In genomic region chr11:79183400-79183799, GRCm38 (mm10) we compare ENCODE assay signal across 18 mouse cellular contexts.
"Had no signal": no experiment of that assay in that cellular context is flagged by ENCODE, and none has a peak within 500 bp of the region (broad histone marks: within the 10 kb centered on the region; RNA-seq: fewer than 3 reads in every experiment).

No protein-coding gene starts in this region.

- H3K9me3 ChIP-seq: heart, embryonic 10.5 days; heart, embryonic 12.5 days; hindbrain, embryonic 13.5 days; hindbrain, embryonic 15.5 days; limb, embryonic 10.5 days; limb, embryonic 12.5 days; liver, embryonic 13.5 days had no signal

- DNase-seq: gastrocnemius, postnatal 10 days; heart, postnatal 4 days; kidney, adult 18-20 months; kidney, adult 8-10 months; kidney, postnatal 10 days; kidney, postnatal 25 days; kidney, postnatal 4 days; liver; liver, embryonic 13.5 days had no signal

- H3K27ac ChIP-seq: gastrocnemius, adult 2 months; heart, embryonic 10.5 days; hindbrain, embryonic 13.5 days; hindbrain, embryonic 15.5 days; hindbrain, postnatal 0 days; limb, embryonic 10.5 days; limb, embryonic 12.5 days; liver, embryonic 13.5 days had no signal

- H3K4me2 ChIP-seq: heart, embryonic 12.5 days; hindbrain, embryonic 13.5 days; hindbrain, embryonic 15.5 days; limb, embryonic 12.5 days; liver, embryonic 11.5 days; liver, embryonic 13.5 days had no signal

- H3K27me3 ChIP-seq: heart, embryonic 12.5 days; hindbrain, embryonic 13.5 days; hindbrain, embryonic 15.5 days; limb, embryonic 12.5 days; liver, embryonic 13.5 days had no signal

- H3K4me3 ChIP-seq: gastrocnemius, adult 2 months; heart, embryonic 10.5 days; heart, embryonic 12.5 days; hindbrain, embryonic 13.5 days; hindbrain, embryonic 15.5 days; limb, embryonic 10.5 days; limb, embryonic 12.5 days; liver, embryonic 13.5 days had no signal

- H3K4me1 ChIP-seq: hindbrain, embryonic 13.5 days; limb, embryonic 10.5 days; limb, embryonic 12.5 days; liver, embryonic 13.5 days had no signal

- H3K36me3 ChIP-seq: heart, embryonic 10.5 days; heart, embryonic 12.5 days; hindbrain, embryonic 13.5 days; hindbrain, embryonic 15.5 days; limb, embryonic 10.5 days; limb, embryonic 12.5 days; liver, embryonic 13.5 days had no signal

- H3K9ac ChIP-seq: heart, embryonic 12.5 days; hindbrain, embryonic 13.5 days; hindbrain, embryonic 15.5 days; limb, embryonic 12.5 days; liver, embryonic 13.5 days had no signal
